Comparison of ENCODE assay signal across 11 mouse cellular contexts in the genomic region with DNA sequence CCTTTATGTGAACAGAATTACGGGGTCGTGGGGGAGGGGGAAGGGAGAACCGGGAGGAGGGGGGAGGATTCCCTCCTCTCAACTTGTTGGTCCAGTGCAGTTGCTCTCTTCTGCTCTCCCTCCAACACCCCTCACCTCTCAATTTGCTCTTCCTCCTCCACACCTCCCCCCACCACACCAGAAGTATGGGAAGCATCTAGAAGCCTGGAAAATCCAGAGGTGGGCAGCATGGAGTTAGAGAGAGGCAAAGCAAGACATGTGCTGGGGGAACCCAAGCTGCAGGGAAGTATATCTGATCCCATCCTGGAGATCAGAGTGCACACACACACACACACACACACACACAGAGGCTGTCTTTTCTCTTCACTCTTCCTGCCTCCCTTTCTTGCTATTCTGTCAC. TPM values are rescaled to one million over a fixed set of nuclear protein-coding genes. Genes with fewer than 3 reads are reported as not detected.
DNase-seq lines count a peak whose midpoint lies in the region; ATAC-seq and TF ChIP-seq lines count a peak whose summit lies in the region.
"Had no signal": no experiment of that assay in that cellular context is flagged by ENCODE, and none has a peak within 500 bp of the region (broad histone marks: within the 10 kb centered on the region; RNA-seq: fewer than 3 reads in every experiment).

No protein-coding gene starts in this region.

- no peak overlapping the region for H3K9ac ChIP-seq in embryonic facial prominence, embryonic 15.5 days
- no peak overlapping the region for H3K9ac ChIP-seq in hindbrain, embryonic 14.5 days
- no peak overlapping the region for H3K9ac ChIP-seq in midbrain, embryonic 13.5 days (replicated peaks)

- WGBS in kidney, adult 2 months, result 0% methylated on average over 3 of the region's 3 CpGs
- 4% methylated on average over 3 of the region's 3 CpGs for WGBS in embryonic facial prominence, embryonic 15.5 days
- WGBS in hindbrain, embryonic 14.5 days, result 0% methylated on average over 3 of the region's 3 CpGs
- WGBS in midbrain, embryonic 13.5 days, result 0% methylated on average over 3 of the region's 3 CpGs

- no peak for TF ChIP-seq CTCF in kidney, adult 2 months (conservative IDR thresholded peaks at IDR 0.05; ENCODE audit: insufficient read depth, insufficient read length, low read depth, low read length)

- H3K9me3 ChIP-seq in embryonic facial prominence, embryonic 15.5 days (replicated peaks), result no peaks in the 10 kb centered on the region
- no peaks in the 10 kb centered on the region for H3K9me3 ChIP-seq in hindbrain, embryonic 14.5 days (ENCODE audit: control insufficient read depth, low read length)
- H3K9me3 ChIP-seq in midbrain, embryonic 13.5 days, result no peaks in the 10 kb centered on the region

- no peak overlapping the region for H3K4me3 ChIP-seq in kidney, adult 2 months (ENCODE audit: insufficient read depth, low read depth, low read length)
- peak overlapping the region; percentile 12; the same call in 1 of the 2 replicates for H3K4me3 ChIP-seq in embryonic facial prominence, embryonic 15.5 days (replicated peaks)
- no peak overlapping the region for H3K4me3 ChIP-seq in hindbrain, embryonic 14.5 days (replicated peaks; ENCODE audit: low read length)
- H3K4me3 ChIP-seq in midbrain, embryonic 13.5 days (replicated peaks), result no peak overlapping the region

- TF ChIP-seq POLR2A in kidney, adult 2 months (IDR thresholded peaks at IDR 0.05; ENCODE audit: low read depth, low read length), result no peak

- ATAC-seq in embryonic facial prominence, embryonic 15.5 days (ENCODE audit: insufficient number of reproducible peaks, low FRiP score, low TSS enrichment, low read depth), result no peak
- ATAC-seq in hindbrain, embryonic 14.5 days (ENCODE audit: low FRiP score), result no peak
- ATAC-seq in midbrain, embryonic 13.5 days, result 0 out of 2 replicates have a peak, but pooled peaks have one; percentile 13
- ATAC-seq in megakaryocyte, adult 5-6 weeks (ENCODE audit: poor library complexity, severe bottlenecking), result no peak

- H3K4me1 ChIP-seq in kidney, adult 2 months (ENCODE audit: control insufficient read depth, insufficient read depth, low read length), result peaks cover 13% of the 10 kb centered on the region
- peaks cover 31% of the 10 kb centered on the region for H3K4me1 ChIP-seq in embryonic facial prominence, embryonic 15.5 days
- peaks cover 13% of the 10 kb centered on the region; the same call in 1 of the 2 replicates for H3K4me1 ChIP-seq in hindbrain, embryonic 14.5 days (replicated peaks; ENCODE audit: control insufficient read depth, insufficient read depth, low read length)
- peaks cover 28% of the 10 kb centered on the region for H3K4me1 ChIP-seq in midbrain, embryonic 13.5 days (replicated peaks)

- peak overlapping the region; percentile 40 for H3K4me2 ChIP-seq in embryonic facial prominence, embryonic 15.5 days (replicated peaks)
- peak overlapping the region; percentile 37 for H3K4me2 ChIP-seq in hindbrain, embryonic 14.5 days (replicated peaks)
- H3K4me2 ChIP-seq in midbrain, embryonic 13.5 days (replicated peaks), result peak overlapping the region; percentile 29

- peak overlapping the region; percentile 89 for H3K27ac ChIP-seq in kidney, adult 2 months (ENCODE audit: insufficient read depth, low read depth, low read length)
- no peak overlapping the region for H3K27ac ChIP-seq in embryonic facial prominence, embryonic 15.5 days (replicated peaks)
- H3K27ac ChIP-seq in hindbrain, embryonic 14.5 days, result no peak overlapping the region
- H3K27ac ChIP-seq in midbrain, embryonic 13.5 days, result no peak overlapping the region

- DNase-seq in kidney, adult 2 months, result no peak
- DNase-seq in kidney, postnatal 10 days, result no peak
- DNase-seq in hindbrain, embryonic 14.5 days (ENCODE audit: low spot score), result no peak
- DNase-seq in testis, postnatal 10 days (ENCODE audit: low spot score), result no peak
- DNase-seq in urinary bladder, postnatal 10 days (ENCODE audit: low spot score), result no peak

- H3K27me3 ChIP-seq in kidney, adult 2 months (replicated peaks; ENCODE audit: control insufficient read depth, insufficient read depth, low read length), result no peaks in the 10 kb centered on the region
- H3K27me3 ChIP-seq in embryonic facial prominence, embryonic 15.5 days, result no peaks in the 10 kb centered on the region
- no peaks in the 10 kb centered on the region for H3K27me3 ChIP-seq in hindbrain, embryonic 14.5 days (ENCODE audit: control insufficient read depth, insufficient read depth, low read length)
- H3K27me3 ChIP-seq in midbrain, embryonic 13.5 days, result peaks cover 8% of the 10 kb centered on the region

- H3K36me3 ChIP-seq in kidney, adult 2 months (ENCODE audit: control insufficient read depth, insufficient read depth, low read length), result no peaks in the 10 kb centered on the region
- H3K36me3 ChIP-seq in embryonic facial prominence, embryonic 15.5 days, result no peaks in the 10 kb centered on the region
- no peaks in the 10 kb centered on the region for H3K36me3 ChIP-seq in hindbrain, embryonic 14.5 days (replicated peaks; ENCODE audit: control insufficient read depth, insufficient read depth)
- H3K36me3 ChIP-seq in midbrain, embryonic 13.5 days, result no peaks in the 10 kb centered on the region

RNA-seq across cellular contexts. Expression of a gene that starts 0.6 kb away (rescaled TPM):
- polyA plus RNA-seq in kidney, adult 2 months (2012; rRNA removed), result 21.8 and 24.4 TPM in 2 replicates
- polyA plus RNA-seq in embryonic facial prominence, embryonic 15.5 days (2015; fragmentation: Nextera tagmentation; extraction: Ambion mirVana), result 3.6 and 4.2 TPM in 2 replicates
- 0.36 and 0.57 TPM in 2 replicates for polyA plus RNA-seq in hindbrain, embryonic 14.5 days (2014; fragmentation: Nextera tagmentation; extraction: Ambion mirVana)
- polyA plus RNA-seq in midbrain, embryonic 13.5 days (2015; fragmentation: Nextera tagmentation; extraction: Ambion mirVana), result 0.79 and 1.0 TPM in 2 replicates
- total RNA-seq in megakaryocyte, adult 5-6 weeks (2015), result 0.16 and 0.55 TPM in 2 replicates
- total RNA-seq in megakaryocyte, adult 5-6 weeks (2017), result 0.18 and 0.45 TPM in 2 replicates
- total RNA-seq: ES-E14 had no signal

RNA-seq across cellular contexts. Expression of a gene that starts 9.8 kb away (rescaled TPM):
- polyA plus RNA-seq in kidney, adult 2 months (2012; rRNA removed), result 0.86 and 1.5 TPM in 2 replicates
- polyA plus RNA-seq in embryonic facial prominence, embryonic 15.5 days (2015; fragmentation: Nextera tagmentation; extraction: Ambion mirVana), result 2.5 and 3.3 TPM in 2 replicates
- 2.6 and 4.1 TPM in 2 replicates for polyA plus RNA-seq in hindbrain, embryonic 14.5 days (2014; fragmentation: Nextera tagmentation; extraction: Ambion mirVana)
- 2.0 and 2.2 TPM in 2 replicates for polyA plus RNA-seq in midbrain, embryonic 13.5 days (2015; fragmentation: Nextera tagmentation; extraction: Ambion mirVana)
- not detected in 2 replicates for total RNA-seq in megakaryocyte, adult 5-6 weeks (2015)
- not detected in 2 replicates for total RNA-seq in megakaryocyte, adult 5-6 weeks (2017)
- total RNA-seq: ES-E14 had no signal

RNA-seq across cellular contexts. Expression of a gene that starts 26.3 kb away (rescaled TPM):
- polyA plus RNA-seq in kidney, adult 2 months (2012; rRNA removed), result 0.14 and 0.20 TPM in 2 replicates
- 0.24 TPM in 2 replicates for polyA plus RNA-seq in embryonic facial prominence, embryonic 15.5 days (2015; fragmentation: Nextera tagmentation; extraction: Ambion mirVana)
- 0.94 and 1.1 TPM in 2 replicates for polyA plus RNA-seq in hindbrain, embryonic 14.5 days (2014; fragmentation: Nextera tagmentation; extraction: Ambion mirVana)
- polyA plus RNA-seq in midbrain, embryonic 13.5 days (2015; fragmentation: Nextera tagmentation; extraction: Ambion mirVana), result 0.83 and 1.4 TPM in 2 replicates
- total RNA-seq in megakaryocyte, adult 5-6 weeks (2015), result not detected in 2 replicates
- not detected in 2 replicates for total RNA-seq in megakaryocyte, adult 5-6 weeks (2017)
- total RNA-seq: ES-E14 had no signal

RNA-seq across cellular contexts. Expression of a gene that starts 30.1 kb away (rescaled TPM):
- polyA plus RNA-seq in kidney, adult 2 months (2012; rRNA removed), result 0.06 and 0.07 TPM in 2 replicates
- 91.2 and 99.8 TPM in 2 replicates for polyA plus RNA-seq in embryonic facial prominence, embryonic 15.5 days (2015; fragmentation: Nextera tagmentation; extraction: Ambion mirVana)
- polyA plus RNA-seq in hindbrain, embryonic 14.5 days (2014; fragmentation: Nextera tagmentation; extraction: Ambion mirVana), result not detected in 2 replicates
- polyA plus RNA-seq in midbrain, embryonic 13.5 days (2015; fragmentation: Nextera tagmentation; extraction: Ambion mirVana), result 0.46 TPM in 1 of 2 replicates, not detected in the other
- total RNA-seq in megakaryocyte, adult 5-6 weeks (2015), result not detected in 2 replicates
- total RNA-seq in megakaryocyte, adult 5-6 weeks (2017), result not detected in 2 replicates
- total RNA-seq: adrenal gland, postnatal 14 days had no signal
- polyA plus RNA-seq: urinary bladder, adult 2 months had no signal

RNA-seq across cellular contexts. Expression of a gene that starts 41.0 kb away (rescaled TPM):
- 0.75 and 0.90 TPM in 2 replicates for polyA plus RNA-seq in kidney, adult 2 months (2012; rRNA removed)
- 7.9 and 8.3 TPM in 2 replicates for polyA plus RNA-seq in embryonic facial prominence, embryonic 15.5 days (2015; fragmentation: Nextera tagmentation; extraction: Ambion mirVana)
- polyA plus RNA-seq in hindbrain, embryonic 14.5 days (2014; fragmentation: Nextera tagmentation; extraction: Ambion mirVana), result 45.8 and 53.5 TPM in 2 replicates
- polyA plus RNA-seq in midbrain, embryonic 13.5 days (2015; fragmentation: Nextera tagmentation; extraction: Ambion mirVana), result 61.6 and 63.1 TPM in 2 replicates
- 2.2 and 4.8 TPM in 2 replicates for total RNA-seq in megakaryocyte, adult 5-6 weeks (2015)
- 1.1 and 4.3 TPM in 2 replicates for total RNA-seq in megakaryocyte, adult 5-6 weeks (2017)
